Comparison of ENCODE assay signal across 8 mouse cellular contexts in the genomic region with DNA sequence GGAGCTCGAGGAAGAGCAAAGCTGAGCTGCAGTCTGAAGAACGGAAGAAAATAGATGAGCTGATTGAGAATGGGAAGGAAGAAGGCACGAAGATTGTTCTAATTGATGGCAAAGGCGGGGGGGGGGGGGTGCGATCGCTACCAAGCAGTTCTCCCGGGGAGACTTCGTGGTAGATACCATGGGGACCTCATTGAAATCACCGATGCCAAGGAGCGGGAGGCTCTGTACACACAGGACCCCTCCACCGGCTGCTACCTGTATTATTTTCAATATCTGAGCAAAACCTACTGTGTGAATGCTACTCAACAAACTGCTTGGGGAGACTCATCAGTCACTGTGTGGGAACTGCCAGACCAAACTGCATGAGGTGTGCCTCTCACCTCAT. TPM values are rescaled to one million over a fixed set of nuclear protein-coding genes. Genes with fewer than 3 reads are reported as not detected.
DNase-seq lines count a peak whose midpoint lies in the region; ATAC-seq and TF ChIP-seq lines count a peak whose summit lies in the region.

No protein-coding gene starts in this region.

- no peaks in the 10 kb centered on the region for H3K9me3 ChIP-seq in lung, embryonic 15.5 days
- H3K9me3 ChIP-seq in intestine, postnatal 0 days (ENCODE audit: control insufficient read depth), result no peaks in the 10 kb centered on the region
- H3K9me3 ChIP-seq in stomach, embryonic 15.5 days, result no peaks in the 10 kb centered on the region

- peak overlapping the region; percentile 40; the same call in 1 of the 2 replicates for H3K27ac ChIP-seq in gastrocnemius, adult 2 months
- H3K27ac ChIP-seq in lung, embryonic 15.5 days, result no peak overlapping the region
- no peak overlapping the region for H3K27ac ChIP-seq in intestine, postnatal 0 days (ENCODE audit: low read depth, low read length)
- H3K27ac ChIP-seq in stomach, embryonic 15.5 days, result no peak overlapping the region

- no peak for ATAC-seq in lung, embryonic 15.5 days (ENCODE audit: borderline replicate concordance, extremely low read depth, low FRiP score, low TSS enrichment)
- ATAC-seq in intestine, postnatal 0 days, result no peak
- no peak for ATAC-seq in stomach, embryonic 15.5 days (ENCODE audit: insufficient read depth, low FRiP score, low read depth)
- no peak for ATAC-seq in megakaryocyte, adult 5-6 weeks (ENCODE audit: poor library complexity, severe bottlenecking)

- peak overlapping the region; percentile 51 for H3K4me2 ChIP-seq in lung, embryonic 15.5 days
- peak overlapping the region; percentile 54; the same call in 1 of the 2 replicates for H3K4me2 ChIP-seq in intestine, postnatal 0 days (replicated peaks; ENCODE audit: low read depth)
- H3K4me2 ChIP-seq in stomach, embryonic 15.5 days, result peak overlapping the region; percentile 41

- no peak for TF ChIP-seq CTCF in gastrocnemius, adult 2 months (IDR thresholded peaks at IDR 0.05)
- no peak for TF ChIP-seq CTCF in intestine, postnatal 0 days (IDR thresholded peaks at IDR 0.05; ENCODE audit: low read depth)

- intact Hi-C loops in gastrocnemius, adult 2 months (cut with DNase I), result no loop called here

- no peaks in the 10 kb centered on the region for H3K27me3 ChIP-seq in lung, embryonic 15.5 days
- no peaks in the 10 kb centered on the region for H3K27me3 ChIP-seq in intestine, postnatal 0 days (replicated peaks; ENCODE audit: control insufficient read depth, insufficient read depth, low read length)
- H3K27me3 ChIP-seq in stomach, embryonic 15.5 days (replicated peaks), result no peaks in the 10 kb centered on the region

- peak overlapping the region; percentile 56 for H3K4me3 ChIP-seq in gastrocnemius, adult 2 months
- 0 out of 2 replicates have a peak overlapping the region, but pooled peaks have one; percentile 14 for H3K4me3 ChIP-seq in lung, embryonic 15.5 days
- no peak overlapping the region for H3K4me3 ChIP-seq in intestine, postnatal 0 days (ENCODE audit: low read depth, low read length)
- 0 out of 2 replicates have a peak overlapping the region, but pooled peaks have one; percentile 19 for H3K4me3 ChIP-seq in stomach, embryonic 15.5 days (replicated peaks)

- no peaks in the 10 kb centered on the region for H3K36me3 ChIP-seq in lung, embryonic 15.5 days
- no peaks in the 10 kb centered on the region for H3K36me3 ChIP-seq in intestine, postnatal 0 days (ENCODE audit: control insufficient read depth, insufficient read depth)
- H3K36me3 ChIP-seq in stomach, embryonic 15.5 days, result no peaks in the 10 kb centered on the region

- 58% methylated on average over 10 of the region's 11 CpGs for WGBS in lung, embryonic 15.5 days
- WGBS in intestine, postnatal 0 days, result 76% methylated on average over 11 of the region's 11 CpGs
- 69% methylated on average over 11 of the region's 11 CpGs for WGBS in stomach, embryonic 15.5 days

- no peak for DNase-seq in gastrocnemius, adult 2 months
- DNase-seq in gastrocnemius, postnatal 4 days (ENCODE audit: low spot score in 2 of 2), result no peak
- DNase-seq in lung, adult 18-20 months, result no peak
- no peak for DNase-seq in cerebellum, postnatal 10 days

- H3K4me1 ChIP-seq in lung, embryonic 15.5 days, result peaks cover 18% of the 10 kb centered on the region; the same call in 1 of the 2 replicates
- no peaks in the 10 kb centered on the region for H3K4me1 ChIP-seq in intestine, postnatal 0 days (replicated peaks; ENCODE audit: control insufficient read depth, insufficient read depth, low read length)
- no peaks in the 10 kb centered on the region for H3K4me1 ChIP-seq in stomach, embryonic 15.5 days

- H3K9ac ChIP-seq in lung, embryonic 15.5 days, result no peak overlapping the region
- no peak overlapping the region for H3K9ac ChIP-seq in intestine, postnatal 0 days (ENCODE audit: low read depth, low read length)
- no peak overlapping the region for H3K9ac ChIP-seq in stomach, embryonic 15.5 days

RNA-seq across cellular contexts. Expression of gene Slfn9, which starts 20.0 kb away (rescaled TPM):
- under 1 TPM; 0.13 to 0.28 TPM for total RNA-seq in gastrocnemius, adult 2 months (2021)
- 1 to 10 TPM; 7.5 to 7.8 TPM for total RNA-seq in gastrocnemius, postnatal 4 days (2021)
- 35.5 and 37.9 TPM in 2 replicates for polyA plus RNA-seq in lung, embryonic 15.5 days (2015; fragmentation: Nextera tagmentation; extraction: Ambion mirVana)
- 5.0 and 5.6 TPM in 2 replicates for polyA plus RNA-seq in intestine, postnatal 0 days (2015; fragmentation: Nextera tagmentation; extraction: Ambion mirVana)
- polyA plus RNA-seq in stomach, embryonic 15.5 days (2015; fragmentation: Nextera tagmentation; extraction: Ambion mirVana), result 23.8 and 26.8 TPM in 2 replicates
- 39.4 and 40.0 TPM in 2 replicates for total RNA-seq in megakaryocyte, adult 5-6 weeks (2015)
- 39.5 and 40.9 TPM in 2 replicates for total RNA-seq in megakaryocyte, adult 5-6 weeks (2017)

RNA-seq across cellular contexts. Expression of gene Slfn5, which starts 20.4 kb away (rescaled TPM):
- 10 to 100 TPM; 12.2 to 24.1 TPM for total RNA-seq in gastrocnemius, adult 2 months (2021)
- total RNA-seq in gastrocnemius, postnatal 4 days (2021), result 10 to 100 TPM; 18.3 to 24.7 TPM
- 2.6 and 4.2 TPM in 2 replicates for polyA plus RNA-seq in lung, embryonic 15.5 days (2015; fragmentation: Nextera tagmentation; extraction: Ambion mirVana)
- 3.7 and 3.9 TPM in 2 replicates for polyA plus RNA-seq in intestine, postnatal 0 days (2015; fragmentation: Nextera tagmentation; extraction: Ambion mirVana)
- polyA plus RNA-seq in stomach, embryonic 15.5 days (2015; fragmentation: Nextera tagmentation; extraction: Ambion mirVana), result 2.4 and 2.5 TPM in 2 replicates
- total RNA-seq in megakaryocyte, adult 5-6 weeks (2015), result 60.7 and 62.4 TPM in 2 replicates
- 112 and 116 TPM in 2 replicates for total RNA-seq in megakaryocyte, adult 5-6 weeks (2017)

RNA-seq across cellular contexts. Expression of gene Slfn8, which starts 49.0 kb away (rescaled TPM):
- under 1 TPM; 0.08 to 0.13 TPM for total RNA-seq in gastrocnemius, adult 2 months (2021)
- under 1 TPM; 0.42 to 0.52 TPM for total RNA-seq in gastrocnemius, postnatal 4 days (2021)
- polyA plus RNA-seq in lung, embryonic 15.5 days (2015; fragmentation: Nextera tagmentation; extraction: Ambion mirVana), result 0.29 and 0.74 TPM in 2 replicates
- 0.25 and 0.30 TPM in 2 replicates for polyA plus RNA-seq in intestine, postnatal 0 days (2015; fragmentation: Nextera tagmentation; extraction: Ambion mirVana)
- 0.81 and 1.0 TPM in 2 replicates for polyA plus RNA-seq in stomach, embryonic 15.5 days (2015; fragmentation: Nextera tagmentation; extraction: Ambion mirVana)
- 59.7 and 60.5 TPM in 2 replicates for total RNA-seq in megakaryocyte, adult 5-6 weeks (2015)
- 68.3 and 68.6 TPM in 2 replicates for total RNA-seq in megakaryocyte, adult 5-6 weeks (2017)

Comparison
In these comparisons a context has a peak if more than half of its experiments do, and no peak if none do; other contexts are left out.
1. RNA of gene Slfn9, which starts 20.0 kb away (total RNA-seq): 39.4 to 40.9 TPM in megakaryocyte, adult 5-6 weeks and 7.5 to 7.8 TPM in gastrocnemius, postnatal 4 days; 0.13 to 0.28 TPM in gastrocnemius, adult 2 months; every median in the first group is over 4 times any median in the second.
2. RNA of gene Slfn8, which starts 49.0 kb away (total RNA-seq): 59.7 to 68.6 TPM in megakaryocyte, adult 5-6 weeks; 0.42 to 0.52 TPM in gastrocnemius, postnatal 4 days and 0.08 to 0.13 TPM in gastrocnemius, adult 2 months; every median in the first group is over 10 times any median in the second.
3. Peak in every context shown above with its lines, with median percentiles within 50 percentile points of each other: H3K4me2 ChIP-seq.